Mouse (Mus musculus) kidney, embryonic 15.5 days (tissue): ENCODE measurements around the gene Hcn3. TPM values are rescaled to one million over a fixed set of nuclear protein-coding genes. Genes with fewer than 3 reads are reported as not detected.
"Not testable (repeated sequence)": the region's sequence is repeated elsewhere in the genome, so short reads cannot be mapped to it uniquely, and the experiment has no call there.

Experiments used
- ATAC-seq: fragments of 200-750 bp; cut with Nextera tagmentation; replicated peaks from 2 replicates; pipeline ENCODE4 v1.8.0; 2017; ENCODE audit warnings: moderate TSS enrichment; ENCODE audit not compliant: low FRiP score
- H3K27ac ChIP-seq: fragments of 300-500 bp; sonication (generic); 2 replicates; pipeline ENCODE4 v1.5.1; 2015; ENCODE audit warnings: mild to moderate bottlenecking, inconsistent platforms
- H3K27me3 ChIP-seq: fragments of 300-500 bp; sonication (generic); 2 replicates; pipeline ENCODE4 v1.6.1; 2015; ENCODE audit warnings: inconsistent platforms
- H3K36me3 ChIP-seq: fragments of 300-500 bp; sonication (generic); 2 replicates; pipeline ENCODE4 v1.6.1; 2015; ENCODE audit warnings: inconsistent platforms
- H3K4me1 ChIP-seq: fragments of 300-500 bp; sonication (generic); 2 replicates; pipeline ENCODE4 v1.6.1; 2015; ENCODE audit warnings: inconsistent platforms
- H3K4me2 ChIP-seq: fragments of 300-500 bp; sonication (generic); 2 replicates; pipeline ENCODE4 v1.6.1; 2015; ENCODE audit warnings: moderate library complexity, mild to moderate bottlenecking, inconsistent platforms
- H3K4me3 ChIP-seq: fragments of 300-500 bp; sonication (generic); replicated peaks from 2 replicates; pipeline ENCODE4 v1.5.1; 2015; ENCODE audit warnings: mild to moderate bottlenecking, inconsistent platforms
- H3K9ac ChIP-seq: fragments of 300-500 bp; sonication (generic); 2 replicates; pipeline ENCODE4 v1.6.1; 2015; ENCODE audit warnings: mild to moderate bottlenecking, inconsistent platforms
- H3K9me3 ChIP-seq: fragments of 300-500 bp; sonication (generic); replicated peaks from 2 replicates; pipeline ENCODE4 v1.6.1; 2016; ENCODE audit warnings: inconsistent platforms
- WGBS: fragments of 180-500 bp; shearing (Covaris S2); methylation state at CpG from one replicate; pipeline ENCODE4 v1.1.7; 2015; ENCODE audit warnings: mixed read lengths; 5-methylcytosine and 5-hydroxymethylcytosine counted together
- polyA plus RNA-seq: library from polyadenylated mRNA; unstranded; fragments of >200 nt; fragmentation: Nextera tagmentation; extraction: Ambion mirVana; gene quantifications from 2 replicates; pipeline ENCODE4 v1.2.1, GENCODE M21; 2015

The Hcn3 gene
- polyA plus RNA-seq, 1 experiment from 2014 or later = 3.1 TPM

- Histone ChIP-seq H3K4me3 (peak within 1 kb of the TSS; percentile 87), H3K4me1 (peaks cover 24% of the 10 kb centered on the region), H3K9ac (peak within 1 kb of the TSS; percentile 81), H3K27ac (peak within 1 kb of the TSS; percentile 88), H3K36me3 (peaks cover 79% of the 10 kb centered on the region), H3K4me2 (peak within 1 kb of the TSS; percentile 88), H3K27me3 (no peaks in the 10 kb centered on the region), H3K9me3 (no peaks in the 10 kb centered on the region)
- WGBS = under 1% methylated on average over 43 of the region's 43 CpGs
- peak; percentile 95 for ATAC-seq
Measured at GRCm38 (mm10) chr3:89177242-89178106, 17.5 kb upstream of the Hcn3 start, which contains the start of gene Scamp3. Scamp3 (plus strand) TSS chr3:89177473.

DNA sequence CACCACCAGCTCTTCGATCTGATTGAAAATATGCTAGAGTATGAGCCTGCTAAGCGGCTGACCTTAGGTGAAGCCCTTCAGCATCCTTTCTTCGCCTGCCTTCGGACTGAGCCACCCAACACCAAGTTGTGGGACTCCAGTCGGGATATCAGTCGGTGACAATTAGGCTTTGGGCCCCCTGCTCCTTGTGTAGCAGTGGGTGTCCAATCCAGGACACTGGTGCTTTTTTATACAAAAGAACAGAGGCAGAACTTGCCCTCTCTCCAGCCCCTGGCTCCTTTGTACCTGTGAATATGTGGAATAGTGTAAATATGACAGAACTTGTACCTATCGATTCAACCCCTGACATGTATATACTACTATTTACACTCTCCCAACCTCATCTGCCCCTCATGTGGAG is 16.4 kb upstream of the Hcn3 start:
- Histone ChIP-seq H3K4me1 (peaks cover 20% of the 10 kb centered on the region), H3K9me3 (no peaks in the 10 kb centered on the region), H3K4me2 (no peak overlapping the region), H3K27me3 (no peaks in the 10 kb centered on the region), H3K36me3 (peaks cover 79% of the 10 kb centered on the region), H3K4me3 (no peak overlapping the region), H3K27ac (peak overlapping the region; percentile 30; the same call in 1 of the 2 replicates), H3K9ac (no peak overlapping the region)
- ATAC-seq = no peak
- 82% methylated on average over 7 of the region's 7 CpGs for WGBS

- ATAC-seq = no peak
Measured at GRCm38 (mm10) chr3:89175544-89175943, 15.5 kb upstream of the Hcn3 start.

DNA sequence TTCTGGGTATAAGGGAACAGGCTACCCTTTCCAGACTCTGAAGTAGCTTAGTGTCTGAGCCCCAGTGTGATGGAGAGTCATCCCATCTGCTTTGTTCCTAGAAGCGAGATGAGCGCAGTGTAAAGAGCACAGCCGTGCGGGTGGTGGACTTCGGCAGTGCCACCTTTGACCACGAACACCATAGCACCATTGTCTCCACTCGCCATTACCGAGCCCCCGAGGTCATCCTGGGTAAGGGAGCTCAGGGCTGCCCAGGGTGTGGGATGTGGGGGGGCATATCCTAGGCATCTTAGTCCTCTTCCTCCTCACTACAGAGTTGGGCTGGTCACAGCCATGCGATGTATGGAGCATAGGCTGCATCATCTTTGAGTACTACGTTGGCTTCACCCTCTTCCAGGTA is 14.8 kb upstream of the Hcn3 start:
- Histone ChIP-seq H3K27ac (no peak overlapping the region), H3K4me1 (peaks cover 20% of the 10 kb centered on the region), H3K4me2 (no peak overlapping the region), H3K9ac (no peak overlapping the region), H3K4me3 (no peak overlapping the region), H3K27me3 (no peaks in the 10 kb centered on the region), H3K9me3 (no peaks in the 10 kb centered on the region), H3K36me3 (peaks cover 79% of the 10 kb centered on the region)
- ATAC-seq = no peak
- WGBS = 95% methylated on average over 11 of the region's 11 CpGs

More at GRCm38 (mm10) chr3:89175544-89175943, 15.5 kb upstream of the Hcn3 start:
- H3K9me3 ChIP-seq = no peaks in the 10 kb centered on the region
- no peak overlapping the region for H3K4me3 ChIP-seq
- peaks cover 79% of the 10 kb centered on the region for H3K36me3 ChIP-seq
- H3K27ac ChIP-seq = no peak overlapping the region
- WGBS = 94% methylated on average over 10 of the region's 10 CpGs
- H3K27me3 ChIP-seq = no peaks in the 10 kb centered on the region
- no peak overlapping the region for H3K9ac ChIP-seq
- H3K4me1 ChIP-seq = peaks cover 20% of the 10 kb centered on the region
- H3K4me2 ChIP-seq = no peak overlapping the region

DNA sequence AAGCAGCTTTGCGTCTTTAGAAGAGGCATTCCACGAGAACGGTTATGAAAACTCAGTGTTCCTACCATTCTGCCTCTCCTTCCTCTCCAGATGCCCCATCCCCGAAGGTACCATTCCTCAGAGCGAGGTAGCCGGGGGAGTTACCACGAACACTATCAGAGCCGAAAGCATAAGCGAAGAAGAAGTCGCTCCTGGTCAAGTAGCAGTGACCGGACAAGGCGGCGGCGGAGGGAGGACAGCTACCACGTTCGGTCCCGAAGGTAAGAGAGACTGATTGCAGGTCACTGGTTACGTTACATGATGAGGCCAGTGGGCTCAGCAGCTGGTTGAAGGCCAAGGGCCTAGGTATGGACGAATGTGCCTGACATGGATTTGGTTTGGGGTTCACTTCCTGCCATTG is 6.9 kb upstream of the Hcn3 start:
- no peaks in the 10 kb centered on the region for H3K27me3 ChIP-seq
- H3K4me2 ChIP-seq = no peak overlapping the region
- no peaks in the 10 kb centered on the region for H3K9me3 ChIP-seq
- H3K36me3 ChIP-seq = peaks cover 52% of the 10 kb centered on the region
- H3K27ac ChIP-seq = no peak overlapping the region
- H3K4me3 ChIP-seq = no peak overlapping the region
- H3K4me1 ChIP-seq = peaks cover 27% of the 10 kb centered on the region
- 85% methylated on average over 19 of the region's 19 CpGs for WGBS
- no peak overlapping the region for H3K9ac ChIP-seq
- ATAC-seq = no peak

DNA sequence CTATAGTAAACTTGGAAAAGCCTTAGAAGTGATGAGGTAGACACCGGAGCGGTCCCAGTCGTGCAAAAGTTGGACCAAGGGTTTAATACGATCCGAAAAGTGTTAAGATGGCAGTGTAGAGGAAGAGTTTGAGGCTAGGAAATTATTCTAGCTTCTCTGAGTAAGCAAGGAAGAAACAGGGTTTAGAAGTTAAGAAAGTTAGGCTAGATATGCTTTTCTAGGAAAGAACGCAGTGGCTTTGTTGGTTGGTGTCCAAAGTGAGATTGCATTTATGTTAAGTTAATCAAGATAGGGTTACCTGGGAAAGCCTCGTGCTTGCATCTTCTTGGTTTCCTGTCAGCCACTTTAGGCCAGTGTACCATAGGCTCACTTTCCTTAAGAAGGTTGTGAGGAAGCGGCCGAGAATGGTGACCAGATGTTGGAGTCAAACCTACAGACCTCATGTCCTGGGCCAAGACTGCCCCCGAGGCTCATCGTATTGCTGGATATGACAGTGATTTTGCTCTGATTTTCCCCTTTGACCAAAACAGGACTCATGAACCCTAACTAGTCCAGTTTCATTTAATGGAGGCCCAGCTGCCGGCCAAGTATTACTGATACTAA is 5.4 kb upstream of the Hcn3 start:
- Histone ChIP-seq H3K27me3 (no peaks in the 10 kb centered on the region), H3K4me2 (peak overlapping the region; percentile 72), H3K4me1 (peaks cover 28% of the 10 kb centered on the region), H3K36me3 (peaks cover 37% of the 10 kb centered on the region), H3K4me3 (peak overlapping the region; percentile 92), H3K9ac (peak overlapping the region; percentile 95), H3K27ac (peak overlapping the region; percentile 99), H3K9me3 (no peaks in the 10 kb centered on the region)
- 16% methylated on average over 12 of the region's 12 CpGs for WGBS
- no peak for ATAC-seq

DNA sequence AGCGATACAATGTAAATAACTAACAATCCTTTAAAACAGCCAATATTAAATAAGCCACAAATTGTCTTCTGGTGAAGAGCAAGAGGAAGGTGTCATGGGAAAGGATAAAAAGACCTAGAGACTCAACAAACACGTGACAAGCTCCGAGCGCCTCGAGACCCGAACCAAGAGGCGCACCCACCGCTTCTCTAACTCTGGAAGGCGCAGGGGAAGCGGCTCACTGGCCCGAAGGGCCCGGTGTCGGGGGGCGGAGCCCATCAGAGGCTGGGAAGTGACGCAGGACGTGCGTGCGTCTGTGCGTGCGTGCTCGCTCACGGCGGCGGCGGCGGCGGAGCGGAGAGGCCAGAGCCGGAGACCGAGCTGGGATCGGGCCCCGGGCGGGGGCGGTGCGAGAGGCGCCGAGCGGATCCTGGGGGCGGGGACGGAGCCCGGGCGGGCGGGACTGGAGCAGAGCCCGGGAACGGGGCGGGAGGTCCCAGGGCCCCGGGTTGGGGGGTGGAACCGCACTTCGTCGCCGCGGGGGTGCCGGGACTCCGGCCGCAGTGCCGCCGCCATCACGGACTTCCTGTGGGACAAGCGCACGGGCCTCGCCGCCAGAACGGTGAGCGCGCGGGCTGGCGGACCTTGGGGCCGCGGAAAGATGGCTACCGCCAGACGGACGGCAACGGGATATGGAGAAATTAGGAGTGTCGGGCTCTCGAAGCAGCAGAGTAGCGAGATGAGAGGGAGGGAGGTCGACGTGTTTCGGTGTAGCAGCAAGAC is 4.7 kb upstream of the Hcn3 start, which contains the start of gene Clk2:
Gene Clk2, plus strand, starts transcription at position 290 of the 762 bp plus-strand sequence.
- Histone ChIP-seq H3K9ac (peak within 1 kb of the TSS; percentile 95), H3K4me2 (peak within 1 kb of the TSS; percentile 72), H3K9me3 (no peaks in the 10 kb centered on the region), H3K4me3 (peak within 1 kb of the TSS; percentile 92), H3K27ac (peak within 1 kb of the TSS; percentile 99), H3K4me1 (peaks cover 34% of the 10 kb centered on the region), H3K27me3 (no peaks in the 10 kb centered on the region), H3K36me3 (peaks cover 30% of the 10 kb centered on the region)
- peak; percentile 97 for ATAC-seq
- under 1% methylated on average over 59 of the region's 79 CpGs for WGBS

DNA sequence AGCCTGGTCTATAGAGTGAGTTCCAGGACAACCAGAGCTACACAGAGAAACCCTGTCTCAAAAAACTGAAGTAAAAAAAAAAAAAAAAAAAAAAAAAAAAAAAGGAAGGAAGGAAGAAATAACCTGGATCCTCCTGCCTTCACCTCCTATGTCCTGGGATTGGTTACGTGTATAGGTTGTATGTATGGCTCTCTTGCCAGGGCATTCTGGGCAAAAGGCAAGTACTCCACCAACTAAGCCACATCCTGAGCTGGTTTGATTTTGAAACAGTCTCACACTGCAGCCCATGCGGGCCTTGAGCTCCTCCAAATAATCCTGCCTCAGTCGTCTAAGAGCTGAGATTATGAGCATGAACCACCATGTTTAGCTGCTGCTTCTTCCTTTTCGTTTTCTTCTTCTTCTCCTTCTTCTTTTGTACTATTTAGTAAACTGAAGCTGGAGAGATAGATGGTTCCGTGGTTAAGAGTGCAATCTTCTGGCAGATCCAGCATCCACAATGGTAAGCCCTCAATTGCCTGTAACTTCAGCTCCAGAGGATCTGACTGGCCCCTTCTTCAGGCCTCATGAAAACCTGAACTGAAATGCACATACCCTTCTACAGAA is 3.7 kb upstream of the Hcn3 start:
- H3K4me3 ChIP-seq = peak overlapping the region; percentile 92
- peaks cover 43% of the 10 kb centered on the region for H3K4me1 ChIP-seq
- peaks cover 7% of the 10 kb centered on the region for H3K27me3 ChIP-seq
- no peak for ATAC-seq
- peaks cover 21% of the 10 kb centered on the region for H3K36me3 ChIP-seq
- peak overlapping the region; percentile 99 for H3K27ac ChIP-seq
- H3K4me2 ChIP-seq = peak overlapping the region; percentile 72
- H3K9me3 ChIP-seq = no peaks in the 10 kb centered on the region
- 77% methylated on average over 5 of the region's 5 CpGs for WGBS
- H3K9ac ChIP-seq = peak overlapping the region; percentile 95

- peaks cover 14% of the 10 kb centered on the region for H3K36me3 ChIP-seq
- H3K27ac ChIP-seq = no peak overlapping the region
- H3K4me1 ChIP-seq = peaks cover 43% of the 10 kb centered on the region
- H3K9me3 ChIP-seq = no peaks in the 10 kb centered on the region
- no peak for ATAC-seq
- H3K4me2 ChIP-seq = no peak overlapping the region
- H3K4me3 ChIP-seq = no peak overlapping the region
- H3K27me3 ChIP-seq = peaks cover 13% of the 10 kb centered on the region
- no peak overlapping the region for H3K9ac ChIP-seq
- WGBS = 64% methylated on average over 1 of the region's 1 CpGs
Measured at GRCm38 (mm10) chr3:89163123-89163522, 3.1 kb upstream of the Hcn3 start.

DNA sequence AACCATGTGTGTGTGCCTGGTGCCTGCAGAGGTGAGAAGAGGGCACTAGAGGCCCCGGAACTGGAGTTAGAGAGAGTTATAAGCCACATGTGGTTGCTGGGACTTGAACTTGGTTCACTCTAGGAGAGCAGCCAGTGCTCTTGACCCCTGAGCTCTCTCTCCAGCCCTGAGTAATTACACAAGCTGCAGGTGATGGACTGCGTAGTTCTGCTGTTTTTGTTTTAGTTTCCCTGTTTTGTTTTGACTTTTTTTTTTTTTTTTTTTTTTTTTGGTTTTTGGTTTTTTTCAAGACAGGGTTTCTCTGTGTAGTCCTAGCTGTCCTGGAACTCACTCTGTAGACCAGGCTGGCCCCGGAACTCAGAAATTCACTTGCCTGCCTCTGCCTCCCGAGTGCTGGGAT is 1.8 kb upstream of the Hcn3 start:
- ATAC-seq = no peak
- 81% methylated on average over 4 of the region's 4 CpGs for WGBS

GRCm38 (mm10) chr3:89161207-89161606 is 1.2 kb upstream of the Hcn3 start:
- H3K27ac ChIP-seq, H3K9me3 ChIP-seq, H3K4me2 ChIP-seq, H3K4me3 ChIP-seq, H3K36me3 ChIP-seq, H3K9ac ChIP-seq, ATAC-seq: not testable (repeated sequence)
- peaks cover 15% of the 10 kb centered on the region for H3K27me3 ChIP-seq
- peaks cover 34% of the 10 kb centered on the region for H3K4me1 ChIP-seq

More for the DNA sequence above, 1.8 kb upstream of the Hcn3 start:
- peaks cover 39% of the 10 kb centered on the region for H3K4me1 ChIP-seq
- H3K36me3 ChIP-seq = peaks cover 2% of the 10 kb centered on the region
- no peaks in the 10 kb centered on the region for H3K9me3 ChIP-seq
- peaks cover 15% of the 10 kb centered on the region for H3K27me3 ChIP-seq
- H3K4me2 ChIP-seq = no peak overlapping the region
- no peak overlapping the region for H3K27ac ChIP-seq
- no peak overlapping the region for H3K4me3 ChIP-seq
- H3K9ac ChIP-seq = no peak overlapping the region
